Mouse (Mus musculus) v-Abl transformed pro-B cells (cell line): Measurements from ENCODE around the gene Rnf222.
"Not testable (repeated sequence)": the region's sequence is repeated elsewhere in the genome, so short reads cannot be mapped to it uniquely, and the experiment has no call there.

Experiments
- in situ Hi-C, 2 experiments: fragments of 400-800 bp; cut with MboI; formaldehyde crosslinking; loops; one replicate each; pipeline ENCODE4 v1.15.1; 2025; ENCODE audit not compliant: unreplicated experiment in 2 of 2

Rnf222 gene

GRCm38 (mm10) chr11:68905665-68906460, 17.5 kb downstream of the Rnf222 start:
- in situ Hi-C loops = loop anchor here (5.0 to 10.0 kb wide), 5 partner anchors 81 to 221 kb away; partner anchors contain the start of genes Aloxe3 (in 2 of the 2), 9130213A22Rik (in 1 of the 2) and Hes7 (in 1 of the 2)

DNA sequence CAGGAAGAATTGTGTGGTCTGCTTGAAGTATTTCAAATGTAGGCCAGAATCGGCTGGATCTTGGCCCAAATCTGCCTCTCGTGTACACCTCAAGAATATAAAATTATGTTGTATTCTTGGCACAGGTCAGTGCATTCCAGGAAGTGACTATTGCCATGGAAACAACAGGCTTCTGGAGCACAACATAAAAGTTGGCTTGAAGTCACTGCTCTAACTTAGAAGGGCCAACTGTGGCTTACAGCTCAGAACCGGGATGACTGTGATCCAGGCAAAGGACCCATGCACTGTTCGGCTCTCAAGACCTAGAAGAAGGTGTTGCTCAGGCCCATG, 18.1 kb downstream of the Rnf222 start:
- in situ Hi-C loops = loop anchor here (5.0 to 10.0 kb wide), 5 partner anchors 81 to 221 kb away; partner anchors contain the start of genes Aloxe3 (in 2 of the 2), 9130213A22Rik (in 1 of the 2) and Hes7 (in 1 of the 2)

DNA sequence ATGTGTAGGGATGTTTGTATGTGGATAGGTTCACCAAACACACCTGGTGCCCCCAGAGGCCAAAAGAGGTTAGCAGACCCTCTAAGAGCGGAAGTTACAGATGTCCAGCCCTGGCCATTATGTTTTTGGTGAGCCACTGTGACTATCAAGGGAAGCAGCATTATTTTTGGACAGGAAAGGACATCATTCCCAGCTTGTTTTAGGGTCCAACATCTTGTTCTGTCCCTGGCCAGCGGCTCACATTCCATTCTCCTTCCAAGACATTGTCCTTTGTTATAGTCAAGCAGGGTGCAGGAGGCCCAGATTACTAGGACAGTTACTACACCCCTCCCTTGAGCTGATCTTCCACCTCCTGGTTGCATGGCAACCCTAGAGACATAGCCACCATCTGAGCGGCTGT, 18.9 kb downstream of the Rnf222 start:
- in situ Hi-C loops = loop anchor here (5.0 to 10.0 kb wide), 5 partner anchors 80 to 220 kb away; partner anchors contain the start of genes Aloxe3 (in 2 of the 2), 9130213A22Rik (in 1 of the 2) and Hes7 (in 1 of the 2)

DNA sequence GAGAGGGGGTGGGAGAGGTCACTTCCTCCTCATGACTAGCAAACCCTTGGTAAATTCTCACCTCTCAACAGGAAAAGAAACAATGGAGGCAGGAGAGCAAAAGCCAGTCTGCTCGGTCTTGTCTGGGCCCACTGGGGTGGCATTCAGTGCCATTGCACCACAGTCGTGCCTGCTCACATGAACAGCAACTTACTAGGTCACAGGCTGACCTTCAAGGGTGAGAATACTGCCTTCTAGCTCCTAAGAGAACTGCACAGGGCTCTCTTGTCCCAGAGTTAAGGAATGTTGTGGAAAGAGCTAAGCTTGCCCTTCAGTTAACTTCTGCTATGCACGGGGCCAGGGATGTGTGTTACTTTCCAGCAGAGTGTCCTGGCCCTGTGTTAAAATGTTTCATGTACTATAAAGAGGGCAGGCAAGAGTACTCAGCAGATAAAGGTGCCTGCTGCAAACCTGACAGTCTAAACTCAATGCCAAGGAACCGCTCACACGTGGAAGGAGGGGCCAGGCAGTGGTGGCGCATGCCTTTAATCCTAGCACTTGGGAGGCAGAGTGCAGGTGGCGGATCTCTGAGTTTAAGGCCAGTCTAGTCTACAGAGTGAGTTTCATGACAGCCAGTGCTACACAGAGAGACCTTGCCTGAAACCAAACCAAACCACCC, 20.6 kb downstream of the Rnf222 start:
- in situ Hi-C loops = loop anchor here (5.0 to 10.0 kb wide), 5 partner anchors 78 to 218 kb away; partner anchors contain the start of genes Aloxe3 (in 2 of the 2), 9130213A22Rik (in 1 of the 2) and Hes7 (in 1 of the 2)

- in situ Hi-C loops = no loop called here
Observed at GRCm38 (mm10) chr11:68911531-68912177, 23.3 kb downstream of the Rnf222 start.

- in situ Hi-C loops = no loop called here
Observed at GRCm38 (mm10) chr11:68914566-68914965, 26.2 kb downstream of the Rnf222 start.

DNA sequence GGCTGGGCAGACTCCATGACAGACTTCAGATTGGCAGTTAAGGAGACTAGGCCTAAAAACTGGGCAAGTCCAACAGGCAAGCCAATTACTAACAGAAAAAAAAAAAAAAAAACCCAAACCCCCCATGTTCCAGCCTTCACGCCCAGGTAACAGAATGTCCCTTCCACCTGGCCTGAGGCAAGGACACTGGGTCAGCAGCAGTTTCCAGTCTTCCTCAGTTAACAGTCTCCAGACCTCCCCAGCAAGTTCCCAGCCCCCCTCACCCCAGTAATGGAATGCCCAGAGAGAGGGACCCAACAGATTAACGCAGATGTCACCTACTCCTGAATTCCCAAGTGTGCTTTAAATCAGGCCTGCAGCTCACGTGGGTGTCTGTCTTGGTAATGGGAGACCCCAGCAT, 34.8 kb downstream of the Rnf222 start:
- in situ Hi-C loops = no loop called here

- in situ Hi-C loops = no loop called here
Observed at GRCm38 (mm10) chr11:68924749-68925148, 36.4 kb downstream of the Rnf222 start.

- in situ Hi-C loops = no loop called here
Observed at GRCm38 (mm10) chr11:68926981-68927380, 38.6 kb downstream of the Rnf222 start, which contains the start of gene Odf4. Odf4 (minus strand) TSS chr11:68927081.

- in situ Hi-C loops = no loop called here
Observed at GRCm38 (mm10) chr11:68929947-68930346, 41.6 kb downstream of the Rnf222 start.

GRCm38 (mm10) chr11:68933885-68934507, 45.6 kb downstream of the Rnf222 start:
- in situ Hi-C loops = no loop called here

DNA sequence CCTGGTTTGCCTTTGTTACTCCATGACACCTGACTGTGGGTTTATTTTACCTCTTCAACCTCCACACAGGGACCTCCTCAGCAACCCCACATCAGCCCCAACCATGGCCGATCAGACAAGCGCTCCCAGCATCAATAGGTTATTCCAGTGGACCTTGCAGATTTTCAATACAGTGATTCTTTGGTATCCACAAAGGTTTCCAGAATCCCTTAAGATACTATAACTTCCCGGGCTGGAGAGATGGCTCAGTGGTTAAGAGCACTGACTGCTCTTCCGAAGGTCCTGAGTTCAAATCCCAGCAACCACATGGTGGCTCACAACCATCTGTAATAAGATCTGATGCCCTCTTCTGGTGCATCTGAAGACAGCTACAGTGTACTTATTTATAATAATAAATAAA, 48.6 kb downstream of the Rnf222 start:
- in situ Hi-C loops = not testable (repeated sequence)

DNA sequence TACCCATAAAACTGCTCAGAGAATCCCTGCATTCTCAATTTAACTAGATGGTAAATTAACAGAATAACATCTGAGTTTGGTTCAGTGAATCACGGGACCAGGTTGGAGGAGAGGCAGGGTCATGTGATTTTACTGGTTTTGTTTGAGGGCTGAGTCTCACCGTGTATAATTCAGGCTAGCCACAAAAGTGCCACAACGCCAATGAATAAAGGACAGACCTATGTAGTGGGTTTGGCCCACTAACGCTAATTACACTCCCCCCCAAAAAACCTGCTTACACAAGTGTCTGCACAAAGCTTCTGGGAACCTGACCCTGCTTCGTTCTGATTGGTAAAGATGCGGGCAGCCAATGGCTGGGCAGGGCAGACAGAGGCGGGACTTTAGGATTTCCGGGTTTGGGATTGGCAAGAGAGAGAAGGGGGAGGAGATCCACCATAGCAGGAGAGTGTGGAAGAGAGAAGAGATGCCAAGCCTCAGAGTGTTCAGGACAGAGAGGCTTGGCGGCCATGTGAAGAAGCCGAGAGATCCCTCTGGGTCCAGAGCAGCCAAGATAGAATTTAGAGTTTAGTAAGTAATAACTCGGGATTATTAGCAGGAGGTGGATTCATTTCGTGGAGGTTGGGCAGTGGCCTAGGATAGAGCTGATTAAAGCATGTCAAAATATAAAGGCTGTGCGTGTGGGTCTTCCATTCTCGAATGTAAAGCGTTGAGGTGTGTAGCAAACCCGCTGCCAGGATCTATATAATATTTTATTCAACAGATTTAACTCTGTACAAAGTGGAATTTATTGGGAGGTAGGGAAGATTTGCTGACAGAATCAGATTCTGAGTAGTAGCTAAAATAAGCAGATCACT, 51.3 kb downstream of the Rnf222 start:
- in situ Hi-C loops = no loop called here

- in situ Hi-C loops = no loop called here
Observed at GRCm38 (mm10) chr11:68940516-68940915, 52.2 kb downstream of the Rnf222 start.

- in situ Hi-C loops = no loop called here
Observed at GRCm38 (mm10) chr11:68942731-68943130, 54.4 kb downstream of the Rnf222 start.

- in situ Hi-C loops = no loop called here
Observed at GRCm38 (mm10) chr11:68945245-68945644, 56.9 kb downstream of the Rnf222 start.
